Mouse (Mus musculus) heart, embryonic 11.5 days (tissue): ENCODE measurements around the gene Olfr576. TPM values are rescaled to one million over a fixed set of nuclear protein-coding genes. Genes with fewer than 3 reads are reported as not detected.

Experiments used
- polyA plus RNA-seq: library from polyadenylated mRNA; unstranded; fragments of >200 nt; fragmentation: Nextera tagmentation; extraction: Ambion mirVana; gene quantifications from 2 replicates; pipeline ENCODE4 v1.2.1, GENCODE M21; 2014

Gene Olfr576
- polyA plus RNA-seq, 1 experiment from 2014 or later: not detected

Other genes with a start within 250 kb of the Olfr576 start
- not detected in 2 replicates for gene Olfr33, start 243.6 kb upstream of the Olfr576 start, polyA plus RNA-seq
- not detected in 2 replicates for gene Olfr559, start 235.2 kb upstream of the Olfr576 start, polyA plus RNA-seq
- not detected in 2 replicates for gene Olfr560, start 203.3 kb upstream of the Olfr576 start, polyA plus RNA-seq
- gene Olfr78, start 203.2 kb upstream of the Olfr576 start, polyA plus RNA-seq: 0.10 TPM in 1 of 2 replicates, not detected in the other
- gene Olfr561, start 191.4 kb upstream of the Olfr576 start, polyA plus RNA-seq: not detected in 2 replicates
- gene Olfr564, start 159.2 kb upstream of the Olfr576 start, polyA plus RNA-seq: not detected in 2 replicates
- not detected in 2 replicates for gene Olfr566, start 103.9 kb upstream of the Olfr576 start, polyA plus RNA-seq
- not detected in 2 replicates for gene Olfr568, start 85.5 kb upstream of the Olfr576 start, polyA plus RNA-seq
- gene Olfr569, start 71.8 kb upstream of the Olfr576 start, polyA plus RNA-seq: not detected in 2 replicates
- gene Olfr570, start 68.1 kb upstream of the Olfr576 start, polyA plus RNA-seq: not detected in 2 replicates
- not detected in 2 replicates for gene Olfr571, start 45.1 kb upstream of the Olfr576 start, polyA plus RNA-seq
- gene Olfr572, start 38.3 kb upstream of the Olfr576 start, polyA plus RNA-seq: not detected in 2 replicates
- gene Olfr573-ps1, start 20.1 kb upstream of the Olfr576 start, polyA plus RNA-seq: not detected in 2 replicates
- not detected in 2 replicates for gene Olfr574, start 14.2 kb upstream of the Olfr576 start, polyA plus RNA-seq
- gene Olfr575, start 3.9 kb upstream of the Olfr576 start, polyA plus RNA-seq: not detected in 2 replicates
- gene Olfr577, start 13.3 kb downstream of the Olfr576 start, polyA plus RNA-seq: not detected in 2 replicates
- gene Olfr578, start 26.7 kb downstream of the Olfr576 start, polyA plus RNA-seq: not detected in 2 replicates
- not detected in 2 replicates for gene Olfr582, start 75.4 kb downstream of the Olfr576 start, polyA plus RNA-seq
- not detected in 2 replicates for gene Olfr583, start 88.6 kb downstream of the Olfr576 start, polyA plus RNA-seq
- gene Olfr584, start 119.2 kb downstream of the Olfr576 start, polyA plus RNA-seq: not detected in 2 replicates
- gene Olfr585, start 135.1 kb downstream of the Olfr576 start, polyA plus RNA-seq: not detected in 2 replicates
- not detected in 2 replicates for gene Olfr586, start 163.0 kb downstream of the Olfr576 start, polyA plus RNA-seq
- not detected in 2 replicates for gene Olfr588-ps1, start 178.2 kb downstream of the Olfr576 start, polyA plus RNA-seq
- gene Olfr589, start 193.7 kb downstream of the Olfr576 start, polyA plus RNA-seq: not detected in 2 replicates
- gene Olfr591, start 215.7 kb downstream of the Olfr576 start, polyA plus RNA-seq: not detected in 2 replicates
- not detected in 2 replicates for gene Olfr592, start 222.1 kb downstream of the Olfr576 start, polyA plus RNA-seq
- not detected in 2 replicates for gene Olfr593, start 249.2 kb downstream of the Olfr576 start, polyA plus RNA-seq